Mouse (Mus musculus): ENCODE results near the gene Bag6. TPM values are rescaled to one million over a fixed set of nuclear protein-coding genes. Genes with fewer than 3 reads are reported as not detected.

The Bag6 gene
- total and polyA plus RNA-seq, 3 experiments = 26.0 to 152 (median 73.0) TPM

- peaks cover 13 to 38% of the 10 kb centered on the region in 2 experiments for H3K36me3 ChIP-seq (replicated peaks in 1 of 2; ENCODE audit: control insufficient read depth in 1 of 2, insufficient read depth in 1 of 2, low read length in 1 of 2)
- peaks cover 23% of the 10 kb centered on the region for H3K79me2 ChIP-seq (replicated peaks; ENCODE audit: control insufficient read depth, extremely low read depth, insufficient read depth, poor library complexity, severe bottlenecking)
- no peak overlapping the region for H3K4me3 ChIP-seq (replicated peaks in 1 of 3; ENCODE audit: low read depth in 2 of 3, low read length in 2 of 3, poor library complexity in 1 of 3)
- H3K4me2 ChIP-seq (ENCODE audit: insufficient read depth, low read depth, poor library complexity, severe bottlenecking) = no peak overlapping the region
- dilution Hi-C loops (cut with MboI; ENCODE audit: extremely low pct_ligation_motif_present, extremely low pct_unique_long_range_greater_than_20kb, low sequenced_read_pairs) (no loop called here), in situ Hi-C loops (cut with MboI; ENCODE audit: low pct_ligation_motif_present, low pct_unique_long_range_greater_than_20kb, low sequenced_read_pairs) (no loop called here)
- no peak overlapping the region for H3K27ac ChIP-seq (ENCODE audit: insufficient read depth, low read depth)
- H3K9me3 ChIP-seq (replicated peaks; ENCODE audit: low read length) = no peaks in the 10 kb centered on the region
- TF ChIP-seq POLR2AphosphoS2 (IDR thresholded peaks at IDR 0.05; ENCODE audit: low read depth, low read length) (no peak), PAX5 (IDR thresholded peaks at IDR 0.05; ENCODE audit: low read length) (no peak), RCOR1 (conservative IDR thresholded peaks at IDR 0.05; ENCODE audit: low read depth, low read length) (no peak), BHLHE40 (IDR thresholded peaks at IDR 0.05; ENCODE audit: low read depth, low read length) (no peak), SMC3 (IDR thresholded peaks at IDR 0.05; ENCODE audit: low read depth, low read length) (no peak), MEF2A (IDR thresholded peaks at IDR 0.05; ENCODE audit: borderline replicate concordance, low read depth, low read length) (no peak), ELF1 (IDR thresholded peaks at IDR 0.05; ENCODE audit: low read depth, low read length) (no peak), USF1 (IDR thresholded peaks at IDR 0.05; ENCODE audit: low read depth, low read length) (no peak)
- H3K27me3 ChIP-seq (replicated peaks) = no peaks in the 10 kb centered on the region
- H3K9ac ChIP-seq (ENCODE audit: insufficient read depth, low read depth) = no peak overlapping the region
- H3K4me1 ChIP-seq (ENCODE audit: control insufficient read depth in 1 of 2, insufficient read depth in 2 of 2) = peaks cover 5 to 16% of the 10 kb centered on the region in 2 experiments
- no peak for DNase-seq (ENCODE audit: extremely low read depth)
Observed at GRCm38 (mm10) chr17:35131038-35131437, 3.9 kb upstream of the Bag6 start.

GRCm38 (mm10) chr17:35131500-35132173 lies 3.3 kb upstream of the Bag6 start, which contains the start of gene Apom:
Gene Apom (minus strand): TSS chr17:35132050.
- DNase-seq (ENCODE audit: extremely low read depth) = no peak
- H3K27ac ChIP-seq (ENCODE audit: insufficient read depth, low read depth) = no peak within 1 kb of the TSS
- H3K9me3 ChIP-seq (replicated peaks; ENCODE audit: low read length) = no peaks in the 10 kb centered on the region
- H3K4me3 ChIP-seq (replicated peaks in 1 of 3; ENCODE audit: low read depth in 2 of 3, low read length in 2 of 3, poor library complexity in 1 of 3) = no peak within 1 kb of the TSS
- H3K4me2 ChIP-seq (ENCODE audit: insufficient read depth, low read depth, poor library complexity, severe bottlenecking) = no peak within 1 kb of the TSS
- peaks cover 5 to 22% of the 10 kb centered on the region in 2 experiments for H3K4me1 ChIP-seq (ENCODE audit: control insufficient read depth in 1 of 2, insufficient read depth in 2 of 2)
- peaks cover 28% of the 10 kb centered on the region for H3K79me2 ChIP-seq (replicated peaks; ENCODE audit: control insufficient read depth, extremely low read depth, insufficient read depth, poor library complexity, severe bottlenecking)
- dilution Hi-C loops (cut with MboI; ENCODE audit: extremely low pct_ligation_motif_present, extremely low pct_unique_long_range_greater_than_20kb, low sequenced_read_pairs) (no loop called here), in situ Hi-C loops (cut with MboI; ENCODE audit: low pct_ligation_motif_present, low pct_unique_long_range_greater_than_20kb, low sequenced_read_pairs) (no loop called here)
- H3K36me3 ChIP-seq (replicated peaks in 1 of 2; ENCODE audit: control insufficient read depth in 1 of 2, insufficient read depth in 1 of 2, low read length in 1 of 2) = peaks cover 13 to 38% of the 10 kb centered on the region in 2 experiments
- 0 out of 2 replicates have a peak, but pooled peaks have one; percentile 13 for TF ChIP-seq ZNF384 (IDR thresholded peaks at IDR 0.05; ENCODE audit: low read depth, low read length)
- no peak for TF ChIP-seq PAX5 (IDR thresholded peaks at IDR 0.05; ENCODE audit: low read length)
- H3K27me3 ChIP-seq (replicated peaks) = no peaks in the 10 kb centered on the region
- no peak within 1 kb of the TSS for H3K9ac ChIP-seq (ENCODE audit: insufficient read depth, low read depth)

GRCm38 (mm10) chr17:35132174-35132560 lies 2.8 kb upstream of the Bag6 start:
- DNase-seq (ENCODE audit: extremely low read depth) = no peak
- in situ Hi-C loops (cut with MboI; ENCODE audit: low pct_ligation_motif_present, low pct_unique_long_range_greater_than_20kb, low sequenced_read_pairs) = no loop called here
- Histone ChIP-seq H3K27ac (ENCODE audit: insufficient read depth, low read depth) (no peak overlapping the region), H3K4me2 (ENCODE audit: insufficient read depth, low read depth, poor library complexity, severe bottlenecking) (no peak overlapping the region), H3K36me3 (replicated peaks in 1 of 2; ENCODE audit: control insufficient read depth in 1 of 2, insufficient read depth in 1 of 2, low read length in 1 of 2) (peaks cover 13 to 38% of the 10 kb centered on the region in 2 experiments), H3K4me1 (ENCODE audit: control insufficient read depth in 1 of 2, insufficient read depth in 2 of 2) (peaks cover 5 to 23% of the 10 kb centered on the region in 2 experiments), H3K9me3 (replicated peaks; ENCODE audit: low read length) (no peaks in the 10 kb centered on the region), H3K79me2 (replicated peaks; ENCODE audit: control insufficient read depth, extremely low read depth, insufficient read depth, poor library complexity, severe bottlenecking) (peaks cover 29% of the 10 kb centered on the region), H3K27me3 (replicated peaks) (no peaks in the 10 kb centered on the region), H3K9ac (ENCODE audit: insufficient read depth, low read depth) (no peak overlapping the region), H3K4me3 (replicated peaks in 1 of 3; ENCODE audit: low read depth in 2 of 3, low read length in 2 of 3, poor library complexity in 1 of 3) (no peak overlapping the region)
- TF ChIP-seq ELF1 (IDR thresholded peaks at IDR 0.05; ENCODE audit: low read depth, low read length) = no peak
- TF ChIP-seq USF1 (IDR thresholded peaks at IDR 0.05; ENCODE audit: low read depth, low read length) = no peak
- no peak for TF ChIP-seq ZKSCAN1 (IDR thresholded peaks at IDR 0.05; ENCODE audit: borderline replicate concordance, low read depth, low read length)
- TF ChIP-seq PAX5 (IDR thresholded peaks at IDR 0.05; ENCODE audit: low read length) = no peak
- TF ChIP-seq BHLHE40 (IDR thresholded peaks at IDR 0.05; ENCODE audit: low read depth, low read length) = no peak
- no peak for TF ChIP-seq HCFC1 (IDR thresholded peaks at IDR 0.05; ENCODE audit: low read depth, low read length)
- no peak for TF ChIP-seq MAZ (IDR thresholded peaks at IDR 0.05; ENCODE audit: low read depth, low read length)
- TF ChIP-seq MEF2A (IDR thresholded peaks at IDR 0.05; ENCODE audit: borderline replicate concordance, low read depth, low read length) = no peak
- TF ChIP-seq E2F4 (IDR thresholded peaks at IDR 0.05; ENCODE audit: insufficient replicate concordance, low read depth, low read length) = no peak
- no peak for TF ChIP-seq ZMIZ1 (IDR thresholded peaks at IDR 0.05; ENCODE audit: low read depth, low read length)
- no peak for TF ChIP-seq TCF12 (IDR thresholded peaks at IDR 0.05; ENCODE audit: low read depth, low read length)
- no peak for TF ChIP-seq MAX (IDR thresholded peaks at IDR 0.05; ENCODE audit: low read length)
- TF ChIP-seq CTCF (conservative IDR thresholded peaks at IDR 0.05 in 1 of 2, IDR thresholded peaks at IDR 0.05 in 1 of 2; ENCODE audit: low read depth in 2 of 2, low read length in 2 of 2) = no peak
- TF ChIP-seq CHD2 (IDR thresholded peaks at IDR 0.05; ENCODE audit: low read length) = no peak
- TF ChIP-seq EP300 (IDR thresholded peaks at IDR 0.05; ENCODE audit: low read length) = no peak
- TF ChIP-seq TBP (conservative IDR thresholded peaks at IDR 0.05; ENCODE audit: low read depth, low read length) = no peak
- TF ChIP-seq RAD21 (IDR thresholded peaks at IDR 0.05; ENCODE audit: low read depth, low read length) = no peak
- dilution Hi-C loops (cut with MboI; ENCODE audit: extremely low pct_ligation_motif_present, extremely low pct_unique_long_range_greater_than_20kb, low sequenced_read_pairs) = no loop called here
